Mouse (Mus musculus): Measurements from ENCODE around the gene Hsd17b14. TPM values are rescaled to one million over a fixed set of nuclear protein-coding genes. Genes with fewer than 3 reads are reported as not detected.

Gene Hsd17b14
- polyA plus RNA-seq, 1 experiment, result 6.8 TPM

DNA sequence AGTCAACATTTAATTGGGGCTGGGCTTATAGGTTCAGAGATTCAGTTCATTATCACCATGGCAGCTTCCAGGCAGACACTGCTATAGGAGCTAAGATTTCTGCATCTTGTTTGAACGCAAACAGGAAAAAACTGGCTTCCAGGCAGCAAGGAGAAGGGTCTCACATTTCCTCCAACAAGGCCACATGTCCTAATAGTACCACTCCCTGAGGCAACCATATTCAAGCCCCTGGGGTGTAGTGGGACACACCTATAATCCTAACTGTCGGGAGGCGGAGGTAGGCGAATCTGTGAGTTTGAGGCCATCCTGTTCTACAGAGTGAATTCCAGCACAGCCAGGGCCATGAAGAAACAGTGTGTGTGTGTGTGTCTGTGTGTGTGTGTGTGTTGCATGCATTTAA, 40.5 kb downstream of the Hsd17b14 start:
- Histone ChIP-seq H3K36me3 (replicated peaks; ENCODE audit: low read length) (peaks cover 9% of the 10 kb centered on the region), H3K4me3 (replicated peaks) (no peak overlapping the region), H3K4me1 (peaks cover 42% of the 10 kb centered on the region), H3K9me3 (no peaks in the 10 kb centered on the region), H3K27me3 (replicated peaks) (peaks cover 29% of the 10 kb centered on the region)
- TF ChIP-seq FLI1 (IDR thresholded peaks at IDR 0.05; ENCODE audit: low read length) (no peak), GATA1 (IDR thresholded peaks at IDR 0.05; ENCODE audit: borderline replicate concordance, low read length) (no peak)

DNA sequence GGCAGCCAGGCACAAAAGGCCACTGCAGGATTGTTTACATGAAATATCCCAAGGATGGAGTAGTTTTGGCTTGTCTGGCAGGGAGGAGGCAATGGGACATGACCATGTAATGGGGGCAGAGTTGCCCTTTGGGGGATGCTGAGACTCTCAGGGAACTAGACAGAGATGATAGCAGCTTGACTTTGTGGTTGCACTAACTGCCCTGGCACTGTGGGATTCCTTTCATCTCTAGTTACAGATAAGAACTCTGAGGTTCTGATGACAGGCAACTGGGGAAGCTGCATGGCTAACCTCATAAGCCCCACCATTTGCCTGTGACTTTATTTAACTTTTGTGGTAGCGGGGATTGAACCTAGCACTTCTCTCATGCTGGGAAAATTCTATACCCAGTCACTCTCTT, 41.4 kb downstream of the Hsd17b14 start:
- TF ChIP-seq GATA1 (IDR thresholded peaks at IDR 0.05; ENCODE audit: borderline replicate concordance, low read length), result no peak
- no peak for TF ChIP-seq FLI1 (IDR thresholded peaks at IDR 0.05; ENCODE audit: low read length)
- H3K27me3 ChIP-seq (replicated peaks), result peaks cover 35% of the 10 kb centered on the region
- H3K9me3 ChIP-seq, result no peaks in the 10 kb centered on the region
- H3K36me3 ChIP-seq (replicated peaks; ENCODE audit: low read length), result peaks cover 2% of the 10 kb centered on the region
- H3K4me1 ChIP-seq, result peaks cover 45% of the 10 kb centered on the region
- no peak overlapping the region for H3K4me3 ChIP-seq (replicated peaks)

GRCm38 (mm10) chr7:45597013-45597412, 42.3 kb downstream of the Hsd17b14 start:
- TF ChIP-seq GATA1 (IDR thresholded peaks at IDR 0.05; ENCODE audit: borderline replicate concordance, low read length), result no peak
- no peak for TF ChIP-seq FLI1 (IDR thresholded peaks at IDR 0.05; ENCODE audit: low read length)
- no peaks in the 10 kb centered on the region for H3K36me3 ChIP-seq (replicated peaks; ENCODE audit: low read length)

GRCm38 (mm10) chr7:45597527-45597926, 42.8 kb downstream of the Hsd17b14 start:
- no peaks in the 10 kb centered on the region for H3K9me3 ChIP-seq
- peaks cover 39% of the 10 kb centered on the region for H3K4me1 ChIP-seq
- peaks cover 35% of the 10 kb centered on the region for H3K27me3 ChIP-seq (replicated peaks)

More at GRCm38 (mm10) chr7:45597013-45597412, 42.3 kb downstream of the Hsd17b14 start:
- no peaks in the 10 kb centered on the region for H3K9me3 ChIP-seq
- H3K4me1 ChIP-seq, result peaks cover 40% of the 10 kb centered on the region
- peaks cover 35% of the 10 kb centered on the region for H3K27me3 ChIP-seq (replicated peaks)
- no peak overlapping the region for H3K4me3 ChIP-seq (replicated peaks)

DNA sequence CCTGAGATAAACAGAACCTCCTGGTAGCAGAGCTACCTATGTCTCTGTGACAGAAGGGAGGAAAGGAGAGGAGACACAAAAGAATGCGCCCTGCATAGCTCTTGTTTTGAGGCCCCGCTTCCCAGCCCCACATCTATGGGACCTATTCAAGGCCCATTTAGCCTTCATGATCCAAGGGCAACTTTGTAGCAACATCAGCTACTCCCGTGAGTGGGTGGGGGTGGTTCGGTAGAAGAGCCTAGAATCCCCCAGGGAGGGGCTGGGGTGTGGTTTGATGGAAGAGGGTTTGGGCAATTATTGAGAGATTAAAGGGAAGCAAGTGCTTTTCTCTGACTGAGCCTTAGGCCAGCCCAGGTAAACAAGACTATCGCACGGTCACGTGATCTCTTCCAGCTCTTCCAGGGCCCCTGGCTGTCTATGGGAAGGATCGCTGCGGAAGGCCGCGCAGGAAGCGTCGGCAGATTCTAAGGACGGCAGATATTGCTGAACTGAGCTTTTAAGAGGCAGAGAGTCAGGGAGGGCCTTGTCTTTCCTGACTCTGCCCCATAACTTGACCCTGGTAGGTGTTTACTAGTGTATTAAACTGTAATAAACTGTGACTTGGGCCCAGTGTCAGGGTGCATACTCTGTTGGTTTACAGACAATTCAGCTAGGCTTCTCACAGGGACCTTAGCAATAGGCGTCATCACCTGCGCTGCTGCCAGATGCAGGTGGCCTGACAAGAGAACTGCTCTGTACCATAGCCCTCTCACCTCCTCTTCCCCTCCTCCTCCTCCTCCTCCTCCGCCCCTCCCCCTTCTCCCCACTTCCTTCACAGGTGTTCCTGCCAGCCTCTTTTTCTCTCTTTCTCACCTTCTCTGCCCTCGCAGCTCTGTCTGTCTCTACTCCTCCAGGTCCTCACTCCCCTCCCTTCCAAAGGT, 44.5 kb downstream of the Hsd17b14 start:
- TF ChIP-seq FLI1 (IDR thresholded peaks at IDR 0.05; ENCODE audit: low read length), result no peak
- no peak for TF ChIP-seq GATA1 (IDR thresholded peaks at IDR 0.05; ENCODE audit: borderline replicate concordance, low read length)
- Histone ChIP-seq H3K4me3 (replicated peaks) (no peak overlapping the region), H3K36me3 (replicated peaks; ENCODE audit: low read length) (no peaks in the 10 kb centered on the region), H3K4me1 (peaks cover 34% of the 10 kb centered on the region), H3K9me3 (no peaks in the 10 kb centered on the region), H3K27me3 (replicated peaks) (peaks cover 36% of the 10 kb centered on the region)

More at GRCm38 (mm10) chr7:45597527-45597926, 42.8 kb downstream of the Hsd17b14 start:
- Histone ChIP-seq H3K36me3 (replicated peaks; ENCODE audit: low read length) (no peaks in the 10 kb centered on the region), H3K4me3 (replicated peaks) (no peak overlapping the region)
- no peak for TF ChIP-seq FLI1 (IDR thresholded peaks at IDR 0.05; ENCODE audit: low read length)
- no peak for TF ChIP-seq GATA1 (IDR thresholded peaks at IDR 0.05; ENCODE audit: borderline replicate concordance, low read length)

DNA sequence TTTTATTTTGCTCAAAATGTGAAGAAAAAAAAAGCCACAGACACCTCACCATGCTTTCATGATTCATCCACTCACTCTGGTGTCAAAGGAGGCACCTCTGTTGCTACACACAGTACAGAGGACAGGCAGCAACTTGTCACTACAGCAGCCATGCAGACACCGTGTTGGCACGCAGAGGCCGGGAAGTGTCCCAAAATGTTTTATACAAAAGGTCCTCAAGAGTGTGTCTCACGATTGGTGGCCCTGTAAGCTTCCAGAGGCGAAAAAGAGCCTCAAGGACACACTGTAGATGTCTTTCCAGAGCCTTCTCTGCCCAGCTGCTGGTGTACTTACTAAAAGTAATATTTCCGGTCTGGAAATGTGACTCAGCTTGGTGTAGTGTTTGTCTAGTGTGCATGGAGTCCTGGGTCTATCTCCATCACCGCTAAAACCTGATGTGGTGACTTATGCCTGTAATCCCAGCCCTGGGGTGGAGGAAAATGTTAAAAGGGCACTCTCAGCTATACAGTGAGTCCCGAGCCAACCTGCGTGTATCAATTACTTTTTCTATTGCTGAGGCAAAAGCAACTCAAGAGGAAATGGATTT, 51.1 kb downstream of the Hsd17b14 start:
- Histone ChIP-seq H3K36me3 (replicated peaks; ENCODE audit: low read length) (no peaks in the 10 kb centered on the region), H3K4me1 (peaks cover 13% of the 10 kb centered on the region), H3K27me3 (replicated peaks) (peaks cover 11% of the 10 kb centered on the region), H3K4me3 (replicated peaks) (no peak overlapping the region), H3K9me3 (peaks cover 6% of the 10 kb centered on the region; the same call in 1 of the 2 replicates)
- TF ChIP-seq GATA1 (IDR thresholded peaks at IDR 0.05; ENCODE audit: borderline replicate concordance, low read length) (no peak), FLI1 (IDR thresholded peaks at IDR 0.05; ENCODE audit: low read length) (no peak)

DNA sequence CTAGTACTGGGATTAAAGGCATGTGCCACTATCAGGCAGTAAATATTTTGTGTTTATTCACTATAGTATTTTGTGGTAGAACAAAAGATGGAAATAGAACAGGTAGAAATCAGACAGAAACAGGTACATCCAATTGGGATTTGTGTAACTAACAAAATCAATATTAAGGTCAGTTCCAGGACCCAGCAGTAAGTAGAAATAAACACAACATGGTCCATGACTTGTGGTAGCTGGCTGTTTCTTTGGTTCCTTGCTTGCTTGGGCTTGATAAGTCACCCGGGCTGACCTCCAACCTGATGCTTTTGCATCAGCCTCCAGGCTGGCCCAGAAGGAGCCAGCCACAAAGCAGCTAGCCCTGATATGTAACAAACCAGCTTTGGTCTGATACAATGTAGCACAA, 54.8 kb downstream of the Hsd17b14 start:
- TF ChIP-seq FLI1 (IDR thresholded peaks at IDR 0.05; ENCODE audit: low read length), result no peak
- TF ChIP-seq GATA1 (IDR thresholded peaks at IDR 0.05; ENCODE audit: borderline replicate concordance, low read length), result no peak
- Histone ChIP-seq H3K4me3 (replicated peaks) (no peak overlapping the region), H3K9me3 (peaks cover 6% of the 10 kb centered on the region; the same call in 1 of the 2 replicates), H3K27me3 (replicated peaks) (peaks cover 20% of the 10 kb centered on the region), H3K36me3 (replicated peaks; ENCODE audit: low read length) (no peaks in the 10 kb centered on the region), H3K4me1 (peaks cover 17% of the 10 kb centered on the region)

- Histone ChIP-seq H3K4me1 (peaks cover 15% of the 10 kb centered on the region), H3K36me3 (replicated peaks; ENCODE audit: low read length) (no peaks in the 10 kb centered on the region), H3K4me3 (replicated peaks) (no peak overlapping the region), H3K27me3 (replicated peaks) (peaks cover 64% of the 10 kb centered on the region), H3K9me3 (no peaks in the 10 kb centered on the region)
- TF ChIP-seq FLI1 (IDR thresholded peaks at IDR 0.05; ENCODE audit: low read length) (no peak), GATA1 (IDR thresholded peaks at IDR 0.05; ENCODE audit: borderline replicate concordance, low read length) (no peak)
These were observed 61.6 kb downstream of the Hsd17b14 start for GRCm38 (mm10) chr7:45616277-45616676.

GRCm38 (mm10) chr7:45617042-45617695, 62.5 kb downstream of the Hsd17b14 start, which contains the start of gene Fut1:
Fut1 (plus strand) TSS chr7:45617289.
- Histone ChIP-seq H3K4me1 (peaks cover 19% of the 10 kb centered on the region), H3K36me3 (replicated peaks; ENCODE audit: low read length) (no peaks in the 10 kb centered on the region), H3K9me3 (no peaks in the 10 kb centered on the region), H3K4me3 (replicated peaks) (no peak within 1 kb of the TSS), H3K27me3 (replicated peaks) (peaks cover 62% of the 10 kb centered on the region)
- TF ChIP-seq GATA1 (IDR thresholded peaks at IDR 0.05; ENCODE audit: borderline replicate concordance, low read length) (no peak), FLI1 (IDR thresholded peaks at IDR 0.05; ENCODE audit: low read length) (no peak)

Other genes with a start within 250 kb of the Hsd17b14 start
- gene Trpm4, start 221.1 kb upstream of the Hsd17b14 start, polyA plus RNA-seq (2012; ENCODE audit: insufficient read depth, low replicate concordance), result 7.6 TPM in 1 of 2 replicates, not detected in the other
- not detected in 2 replicates for gene Hrc, start 219.6 kb upstream of the Hsd17b14 start, polyA plus RNA-seq (2012; ENCODE audit: insufficient read depth, low replicate concordance)
- 0.79 TPM in 1 of 2 replicates, not detected in the other for gene Ppfia3, start 187.9 kb upstream of the Hsd17b14 start, polyA plus RNA-seq (2012; ENCODE audit: insufficient read depth, low replicate concordance)
- gene Lin7b, start 184.3 kb upstream of the Hsd17b14 start, polyA plus RNA-seq (2012; ENCODE audit: insufficient read depth, low replicate concordance), result 4.1 TPM in 1 of 2 replicates, not detected in the other
- 154 and 515 TPM in 2 replicates for gene Snrnp70, start 159.2 kb upstream of the Hsd17b14 start, polyA plus RNA-seq (2012; ENCODE audit: insufficient read depth, low replicate concordance)
- not detected in 2 replicates for gene Kcna7, start 149.2 kb upstream of the Hsd17b14 start, polyA plus RNA-seq (2012; ENCODE audit: insufficient read depth, low replicate concordance)
- gene Ntf5, start 141.2 kb upstream of the Hsd17b14 start, polyA plus RNA-seq (2012; ENCODE audit: insufficient read depth, low replicate concordance), result not detected in 2 replicates
- not detected in 2 replicates for gene Lhb, start 134.1 kb upstream of the Hsd17b14 start, polyA plus RNA-seq (2012; ENCODE audit: insufficient read depth, low replicate concordance)
- 33.8 and 44.5 TPM in 2 replicates for gene Gys1, start 120.0 kb upstream of the Hsd17b14 start, polyA plus RNA-seq (2012; ENCODE audit: insufficient read depth, low replicate concordance)
- 90.5 and 244 TPM in 2 replicates for gene Ruvbl2, start 116.8 kb upstream of the Hsd17b14 start, polyA plus RNA-seq (2012; ENCODE audit: insufficient read depth, low replicate concordance)
- 24,502 and 30,989 TPM in 2 replicates for gene Ftl1, start 95.0 kb upstream of the Hsd17b14 start, polyA plus RNA-seq (2012; ENCODE audit: insufficient read depth, low replicate concordance)
- gene Bax, start 88.0 kb upstream of the Hsd17b14 start, polyA plus RNA-seq (2012; ENCODE audit: insufficient read depth, low replicate concordance), result 502 and 597 TPM in 2 replicates
- not detected in 2 replicates for gene Tulp2, start 73.0 kb upstream of the Hsd17b14 start, polyA plus RNA-seq (2012; ENCODE audit: insufficient read depth, low replicate concordance)
- gene Gm45808, start 68.1 kb upstream of the Hsd17b14 start, polyA plus RNA-seq (2012; ENCODE audit: insufficient read depth, low replicate concordance), result not detected in 2 replicates
- 0.23 and 0.70 TPM in 2 replicates for gene Dhdh, start 66.1 kb upstream of the Hsd17b14 start, polyA plus RNA-seq (2012; ENCODE audit: insufficient read depth, low replicate concordance)
- gene Nucb1, start 44.5 kb upstream of the Hsd17b14 start, polyA plus RNA-seq (2012; ENCODE audit: insufficient read depth, low replicate concordance), result 504 and 892 TPM in 2 replicates
- 361 and 818 TPM in 2 replicates for gene Ppp1r15a, start 28.6 kb upstream of the Hsd17b14 start, polyA plus RNA-seq (2012; ENCODE audit: insufficient read depth, low replicate concordance)
- gene Plekha4, start 28.6 kb upstream of the Hsd17b14 start, polyA plus RNA-seq (2012; ENCODE audit: insufficient read depth, low replicate concordance), result 2.9 and 16.4 TPM in 2 replicates
- gene Bcat2, start 15.3 kb downstream of the Hsd17b14 start, polyA plus RNA-seq (2012; ENCODE audit: insufficient read depth, low replicate concordance), result 20.6 and 56.4 TPM in 2 replicates
- gene Fgf21, start 60.6 kb downstream of the Hsd17b14 start, polyA plus RNA-seq (2012; ENCODE audit: insufficient read depth, low replicate concordance), result not detected in 2 replicates
- gene Fut1, start 62.4 kb downstream of the Hsd17b14 start, polyA plus RNA-seq (2012; ENCODE audit: insufficient read depth, low replicate concordance), result 1.1 TPM in 1 of 2 replicates, not detected in the other
- gene Izumo1, start 66.9 kb downstream of the Hsd17b14 start, polyA plus RNA-seq (2012; ENCODE audit: insufficient read depth, low replicate concordance), result not detected in 2 replicates
- 0.36 TPM in 1 of 2 replicates, not detected in the other for gene Rasip1, start 72.6 kb downstream of the Hsd17b14 start, polyA plus RNA-seq (2012; ENCODE audit: insufficient read depth, low replicate concordance)
- not detected in 2 replicates for gene Mamstr, start 85.1 kb downstream of the Hsd17b14 start, polyA plus RNA-seq (2012; ENCODE audit: insufficient read depth, low replicate concordance)
- not detected in 2 replicates for gene Fut2, start 111.5 kb downstream of the Hsd17b14 start, polyA plus RNA-seq (2012; ENCODE audit: insufficient read depth, low replicate concordance)
- not detected in 2 replicates for gene Ntn5, start 129.1 kb downstream of the Hsd17b14 start, polyA plus RNA-seq (2012; ENCODE audit: insufficient read depth, low replicate concordance)
- not detected in 2 replicates for gene Sec1, start 139.5 kb downstream of the Hsd17b14 start, polyA plus RNA-seq (2012; ENCODE audit: insufficient read depth, low replicate concordance)
- 1.1 and 3.5 TPM in 2 replicates for gene Car11, start 144.9 kb downstream of the Hsd17b14 start, polyA plus RNA-seq (2012; ENCODE audit: insufficient read depth, low replicate concordance)
- gene Dbp, start 150.2 kb downstream of the Hsd17b14 start, polyA plus RNA-seq (2012; ENCODE audit: insufficient read depth, low replicate concordance), result 23.4 and 41.9 TPM in 2 replicates
- 10,199 and 14,647 TPM in 2 replicates for gene Rpl18, start 160.6 kb downstream of the Hsd17b14 start, polyA plus RNA-seq (2012; ENCODE audit: insufficient read depth, low replicate concordance)
- gene Sphk2, start 163.1 kb downstream of the Hsd17b14 start, polyA plus RNA-seq (2012; ENCODE audit: insufficient read depth, low replicate concordance), result 242 and 413 TPM in 2 replicates
- gene Fam83e, start 166.3 kb downstream of the Hsd17b14 start, polyA plus RNA-seq (2012; ENCODE audit: insufficient read depth, low replicate concordance), result not detected in 2 replicates
- gene Spaca4, start 170.9 kb downstream of the Hsd17b14 start, polyA plus RNA-seq (2012; ENCODE audit: insufficient read depth, low replicate concordance), result not detected in 2 replicates
- 0.67 and 0.79 TPM in 2 replicates for gene Lmtk3, start 228.8 kb downstream of the Hsd17b14 start, polyA plus RNA-seq (2012; ENCODE audit: insufficient read depth, low replicate concordance)
- 1.00 TPM in 1 of 2 replicates, not detected in the other for gene Sult2b1, start 229.8 kb downstream of the Hsd17b14 start, polyA plus RNA-seq (2012; ENCODE audit: insufficient read depth, low replicate concordance)